Mouse (Mus musculus) c-Kit-positive CD71-negative TER-119-negative erythroid progenitor cells, embryonic 14.5 days (primary cell): ENCODE results near the gene Utrn.

Experiments used
- DNase-seq: peaks from one replicate; pipeline ENCODE4 v3.0.0-alpha.2; 2013; ENCODE audit warnings: low read depth

The Utrn gene

DNA sequence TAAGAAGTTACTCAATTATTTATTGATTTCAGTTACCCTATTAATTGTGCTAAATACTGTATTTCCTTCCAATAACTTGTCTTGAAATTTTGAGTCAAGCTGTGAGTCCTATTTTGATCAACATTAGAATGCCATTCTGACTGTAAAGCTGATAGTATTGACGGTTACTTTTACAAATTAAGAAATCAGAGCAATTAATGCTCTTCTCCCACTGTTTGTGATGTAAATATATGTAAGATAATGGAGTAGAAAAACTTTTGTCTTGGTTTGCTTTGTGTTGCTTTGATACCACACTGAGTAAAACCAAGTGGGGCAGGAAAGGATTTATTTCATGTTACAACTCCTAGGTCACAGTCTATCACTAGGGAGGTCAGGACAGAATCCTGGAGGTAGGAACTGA lies 327.4 kb downstream of the Utrn start:
- no peak for DNase-seq

DNA sequence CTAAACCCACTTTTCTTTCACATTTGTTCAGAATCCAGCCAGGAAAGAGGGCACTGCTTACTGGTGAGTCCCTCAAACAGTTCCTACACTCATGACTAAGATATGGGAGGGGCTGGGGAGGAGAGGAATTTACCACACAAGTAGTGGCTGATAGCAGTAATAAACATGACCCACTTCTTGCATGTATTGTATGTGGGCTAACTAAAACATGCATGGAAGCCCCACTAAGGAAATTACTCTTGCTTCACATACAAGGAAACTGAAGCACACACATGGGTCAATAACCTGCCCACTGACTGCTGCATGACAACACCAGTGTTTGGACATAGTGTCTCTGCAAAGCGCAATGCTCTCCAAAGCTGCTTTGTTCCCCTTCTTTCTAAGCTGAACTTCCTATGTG lies 333.9 kb downstream of the Utrn start:
- DNase-seq: no peak

DNA sequence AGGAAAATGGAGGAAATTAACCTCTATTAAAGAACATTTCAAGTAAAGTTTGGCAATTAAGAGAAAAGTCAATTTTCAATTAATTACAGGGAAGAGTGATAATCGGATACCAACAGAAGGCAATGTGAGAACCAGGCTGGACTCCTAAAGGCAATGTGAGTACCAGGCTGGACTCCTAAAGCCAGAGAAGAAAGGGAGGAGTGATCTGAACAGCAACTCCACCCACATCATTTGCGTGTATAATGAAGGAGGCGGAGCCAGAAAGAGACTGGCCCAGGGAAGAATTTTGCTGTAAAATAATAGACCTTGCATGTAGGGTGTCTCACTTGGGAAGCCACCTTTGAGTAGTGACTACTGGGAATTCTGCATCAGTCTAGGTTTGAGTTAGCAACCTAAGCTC lies 334.4 kb downstream of the Utrn start:
- DNase-seq: no peak

DNA sequence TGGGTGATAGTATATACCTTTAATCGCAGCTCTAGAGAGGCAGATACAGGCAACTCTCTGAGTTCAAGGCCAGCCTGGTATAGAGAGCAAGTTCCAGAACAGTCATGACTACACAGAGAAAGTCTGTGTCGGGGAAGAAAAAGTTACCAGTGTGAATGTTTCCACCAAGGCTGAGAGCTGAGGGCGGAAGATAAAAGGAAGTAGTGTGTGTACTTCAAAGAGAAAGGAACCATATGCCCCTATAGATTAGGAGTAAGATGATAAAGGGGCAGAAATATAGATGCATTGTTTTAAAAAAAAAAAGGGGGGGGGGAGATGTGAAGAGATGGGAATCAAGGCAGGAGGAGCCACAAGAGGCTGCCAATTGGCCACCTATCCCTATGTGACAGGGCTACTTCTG lies 334.9 kb downstream of the Utrn start:
- no peak for DNase-seq

DNA sequence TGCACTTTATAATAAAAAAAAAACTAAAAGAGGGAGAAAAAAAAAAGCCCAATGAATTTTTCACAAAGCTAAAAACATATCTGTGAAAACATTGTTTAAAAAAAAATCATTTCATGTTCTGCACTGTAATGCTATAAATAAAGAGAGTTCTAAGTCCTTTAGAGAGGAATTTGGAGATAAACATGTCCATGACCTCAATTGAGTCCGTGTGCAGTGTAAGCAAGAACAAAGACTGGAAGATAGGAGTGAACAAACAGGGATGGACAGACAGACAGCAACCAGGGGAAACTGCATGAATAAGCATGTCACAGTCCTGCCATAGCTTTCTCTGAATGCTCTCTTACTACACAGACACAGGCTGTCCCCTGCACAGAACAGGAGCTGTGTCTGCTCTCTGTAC lies 347.1 kb downstream of the Utrn start:
- no peak for DNase-seq

DNA sequence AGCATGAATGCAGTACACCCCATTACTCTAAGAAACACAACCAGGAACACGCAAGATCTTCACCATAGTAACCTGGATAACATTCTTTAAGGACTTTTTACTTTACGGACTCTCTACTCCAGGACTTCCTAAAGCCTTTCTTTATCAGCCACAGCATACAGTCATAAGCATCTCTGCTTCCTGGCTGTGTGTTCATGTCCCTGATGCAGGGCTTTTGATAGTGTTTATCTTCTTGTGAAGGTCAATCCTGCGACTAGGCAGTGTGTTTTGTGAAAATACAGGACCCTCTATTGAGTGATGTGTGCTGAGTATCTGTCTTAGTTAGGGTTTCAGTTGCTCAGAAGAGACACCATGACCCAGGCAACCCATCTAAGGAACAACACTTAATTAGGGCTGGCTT lies 351.0 kb downstream of the Utrn start:
- DNase-seq: no peak

DNA sequence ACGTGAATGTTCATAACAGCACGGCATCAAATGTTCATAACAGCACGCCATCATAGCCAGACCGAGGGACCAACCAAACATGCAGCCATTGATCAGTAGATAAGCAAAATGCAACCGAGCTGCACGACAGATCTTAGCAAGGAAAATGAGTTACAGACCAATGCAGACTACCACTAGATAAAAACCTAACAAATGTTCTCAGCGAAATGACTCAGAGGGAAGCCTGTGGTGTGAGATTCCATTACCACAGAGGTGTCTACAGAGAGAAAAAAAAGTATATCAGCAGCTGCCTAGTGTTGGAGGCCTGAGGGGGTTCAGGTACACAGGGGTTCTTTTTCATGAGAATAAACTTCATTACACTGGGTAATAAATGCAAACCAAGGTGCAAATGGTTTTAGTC lies 363.6 kb downstream of the Utrn start:
- DNase-seq: no peak

DNA sequence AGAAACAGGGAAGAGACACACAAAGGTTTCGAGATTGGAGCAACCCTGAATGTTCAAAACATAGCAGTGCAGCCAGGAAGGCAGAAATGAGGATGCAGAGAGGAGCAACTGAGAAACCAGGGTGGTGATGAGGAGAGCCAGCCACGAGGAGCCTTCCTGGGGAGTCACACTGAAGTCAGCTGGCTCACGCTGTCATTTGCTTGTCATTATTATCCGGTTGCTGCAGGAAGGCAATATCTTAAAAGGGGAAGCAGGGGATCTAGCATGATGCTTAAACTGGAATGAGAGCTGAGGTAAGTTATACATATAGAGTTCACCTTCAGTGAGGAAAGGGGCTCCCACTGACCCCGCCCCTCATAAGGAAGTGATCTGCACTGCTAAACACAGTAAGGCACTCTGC lies 368.7 kb downstream of the Utrn start:
- no peak for DNase-seq

DNA sequence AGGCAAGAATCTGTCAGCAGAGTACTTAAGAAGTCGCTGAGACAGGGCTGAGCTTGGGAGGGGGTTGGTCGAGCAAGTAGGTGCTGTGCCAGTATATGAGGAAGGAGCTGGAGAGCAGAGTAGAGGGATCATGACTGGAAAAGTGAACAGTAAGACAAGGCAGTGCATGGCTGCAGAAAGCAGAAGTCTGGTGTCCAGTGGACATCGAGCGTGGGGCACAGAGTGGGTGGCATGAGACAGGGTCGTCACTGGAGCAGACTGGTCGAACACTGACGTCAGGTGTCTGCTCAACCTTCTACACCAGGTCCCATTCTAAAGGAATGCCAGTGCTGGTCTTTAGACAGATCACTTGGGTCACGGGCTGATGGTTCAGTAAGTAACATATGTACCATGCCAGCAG lies 371.6 kb downstream of the Utrn start:
- no peak for DNase-seq

DNA sequence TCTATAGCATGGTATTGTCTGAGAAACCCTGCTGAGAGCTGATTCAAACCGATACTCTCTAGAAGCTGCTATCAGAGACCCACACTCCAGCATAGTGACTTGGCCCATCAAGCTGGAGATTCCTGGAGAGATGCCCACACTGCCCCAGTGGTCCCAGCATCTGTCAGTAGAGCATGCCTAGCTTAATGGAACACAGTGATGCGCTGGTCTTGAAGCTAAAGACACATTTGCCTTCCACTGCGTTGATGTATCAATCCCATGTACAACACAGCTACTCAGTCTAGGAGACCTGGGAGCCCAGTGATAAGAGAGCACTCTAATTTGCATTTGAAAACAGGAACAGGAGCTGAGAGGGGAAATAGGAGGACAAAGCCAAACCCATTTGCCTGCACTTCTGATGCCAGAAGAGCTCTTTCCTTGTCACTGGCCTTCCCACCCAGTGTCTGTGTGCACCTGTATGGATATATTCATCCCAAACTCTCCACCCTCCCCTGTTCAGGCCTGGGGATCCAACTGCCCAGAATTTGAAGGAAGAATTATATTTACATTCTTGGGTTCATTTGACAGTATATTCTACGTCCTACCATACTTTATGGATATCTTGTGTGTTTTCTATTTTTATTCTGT lies 379.5 kb downstream of the Utrn start:
- DNase-seq: no peak

DNA sequence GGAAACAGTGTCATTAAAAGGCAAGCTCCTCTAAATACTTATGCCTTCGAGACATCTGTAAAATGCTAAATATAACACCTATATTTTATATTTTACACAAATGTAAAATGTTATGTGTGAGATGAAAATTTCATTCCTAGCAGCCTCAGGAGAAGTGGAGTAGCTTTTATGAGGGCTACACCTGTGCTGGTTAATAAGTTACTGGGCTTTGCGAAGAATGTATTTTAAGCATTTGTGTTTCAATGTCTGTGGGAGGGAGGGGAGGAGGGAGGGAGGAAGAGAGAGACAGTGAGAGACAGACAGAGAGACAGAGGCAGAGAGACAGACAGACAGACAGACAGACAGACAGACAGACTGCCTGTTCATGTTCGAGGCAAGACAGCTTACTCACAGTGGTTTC lies 380.6 kb downstream of the Utrn start:
- no peak for DNase-seq

DNA sequence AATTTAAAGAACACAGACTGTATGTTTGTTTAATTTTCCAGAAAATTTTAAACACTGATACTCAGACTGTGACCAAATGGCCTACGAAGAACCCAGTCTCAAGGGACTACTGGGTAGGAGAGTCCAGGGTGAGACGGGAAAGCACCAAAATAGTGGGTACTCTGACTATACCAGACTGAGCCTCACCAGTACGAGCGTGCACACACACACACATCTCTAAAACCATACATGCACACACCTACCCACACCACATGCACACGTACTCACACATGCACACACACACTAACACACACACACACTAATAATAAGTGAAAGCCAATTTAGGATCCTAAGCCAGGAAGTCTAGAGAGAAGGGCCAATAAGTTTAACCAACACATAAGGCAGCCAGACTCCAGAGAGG lies 381.0 kb downstream of the Utrn start:
- DNase-seq: no peak

DNA sequence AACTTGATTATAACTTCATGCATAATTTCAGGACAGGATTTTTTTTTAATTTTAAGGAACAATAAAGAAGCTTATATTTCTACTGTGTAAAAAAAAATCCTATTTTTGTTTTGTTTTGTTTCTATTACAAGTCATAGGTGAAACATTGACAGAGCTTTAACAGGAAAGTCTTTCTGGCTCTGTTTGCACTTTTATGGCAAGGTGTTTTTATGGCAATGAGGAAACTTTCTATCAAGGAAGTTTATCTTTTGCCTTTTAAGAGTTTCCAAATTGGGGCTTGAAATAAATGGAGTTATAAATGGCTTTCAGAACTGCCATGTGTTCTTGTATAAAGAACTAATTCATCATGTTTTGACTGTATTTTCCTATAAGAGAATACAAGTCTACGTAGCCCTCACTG lies 385.7 kb downstream of the Utrn start:
- DNase-seq: no peak

DNA sequence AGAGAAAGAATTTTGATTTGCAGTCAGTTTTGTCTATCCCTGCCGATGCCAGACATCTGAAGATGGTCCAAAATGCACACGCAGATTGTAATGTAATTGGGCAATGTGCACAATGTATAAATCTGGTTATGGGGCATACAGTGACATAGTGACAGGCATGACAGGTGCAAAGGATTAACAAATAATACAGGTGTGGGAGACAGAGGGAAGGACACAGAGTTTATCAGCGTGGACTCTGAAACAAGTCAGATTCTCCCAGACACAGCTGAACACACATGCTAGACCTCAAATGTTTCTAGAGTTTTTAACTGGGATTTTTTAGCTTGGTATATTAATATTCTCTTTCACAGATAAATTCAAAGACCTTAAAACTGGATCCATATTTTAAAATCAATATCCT lies 386.2 kb downstream of the Utrn start:
- DNase-seq: no peak

DNA sequence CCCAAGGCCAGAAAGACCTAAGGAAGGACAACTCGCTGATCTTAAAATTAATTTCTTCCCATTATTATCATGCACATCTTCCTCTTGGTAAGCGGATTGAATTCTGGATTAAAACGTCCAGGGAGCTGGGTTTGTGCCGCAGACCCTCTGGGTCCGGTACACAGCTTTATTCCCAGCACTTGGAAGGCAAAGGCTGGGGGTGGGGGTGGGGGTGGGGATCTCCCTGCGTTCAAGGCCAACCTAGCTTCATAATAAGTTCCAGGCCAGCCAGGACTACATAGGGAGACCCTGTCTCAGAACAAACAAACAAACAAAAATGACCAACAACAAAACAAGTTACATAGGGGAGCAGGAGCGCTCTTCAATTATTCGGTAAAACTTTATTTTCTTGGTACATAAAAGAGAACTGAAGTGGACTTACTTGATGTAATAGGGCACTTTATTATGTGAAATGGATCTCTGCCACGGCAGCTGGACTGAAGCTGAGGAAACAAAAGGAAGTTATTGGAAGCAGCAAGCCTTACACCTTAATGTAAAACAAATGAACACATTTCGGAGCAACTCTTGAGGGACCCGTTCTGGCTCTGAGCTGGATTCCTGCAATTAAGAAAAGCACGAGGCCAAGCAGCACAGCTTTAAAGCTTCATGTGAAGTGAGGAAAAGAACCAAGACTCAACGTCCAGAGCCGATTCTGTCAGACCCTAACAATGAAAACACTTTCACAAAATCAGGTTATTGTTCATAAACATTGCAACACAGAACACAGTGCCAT lies 394.1 kb downstream of the Utrn start:
- DNase-seq: no peak

DNA sequence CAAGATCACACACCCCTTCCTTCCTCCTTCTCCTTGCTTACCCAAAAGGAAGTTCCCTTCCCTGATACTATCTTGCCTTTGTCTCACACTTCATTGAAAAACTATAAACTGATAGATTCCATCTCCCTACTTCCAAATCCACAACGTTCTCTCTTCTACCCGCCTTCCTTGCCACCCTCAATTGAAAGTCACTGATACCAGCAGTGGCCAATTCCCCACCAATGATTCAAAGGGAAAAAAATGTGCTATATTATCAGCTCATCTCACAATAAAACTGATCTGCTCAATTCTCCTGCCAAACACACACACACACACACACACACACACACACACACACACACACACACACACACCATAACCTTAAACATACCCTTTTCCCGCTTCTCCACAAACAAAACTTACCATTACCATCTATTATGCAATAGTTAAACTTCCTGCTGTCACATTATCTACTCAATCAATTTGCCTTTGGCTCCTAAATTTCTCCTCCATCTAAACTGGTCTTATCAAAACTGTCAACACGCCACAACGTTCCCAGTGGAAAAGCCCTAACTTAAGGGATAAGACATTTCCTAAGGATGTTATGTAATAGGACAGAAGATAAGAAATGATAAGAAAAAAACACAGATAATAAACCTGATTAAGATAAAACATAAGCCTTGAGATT lies 399.6 kb downstream of the Utrn start:
- DNase-seq: no peak

DNA sequence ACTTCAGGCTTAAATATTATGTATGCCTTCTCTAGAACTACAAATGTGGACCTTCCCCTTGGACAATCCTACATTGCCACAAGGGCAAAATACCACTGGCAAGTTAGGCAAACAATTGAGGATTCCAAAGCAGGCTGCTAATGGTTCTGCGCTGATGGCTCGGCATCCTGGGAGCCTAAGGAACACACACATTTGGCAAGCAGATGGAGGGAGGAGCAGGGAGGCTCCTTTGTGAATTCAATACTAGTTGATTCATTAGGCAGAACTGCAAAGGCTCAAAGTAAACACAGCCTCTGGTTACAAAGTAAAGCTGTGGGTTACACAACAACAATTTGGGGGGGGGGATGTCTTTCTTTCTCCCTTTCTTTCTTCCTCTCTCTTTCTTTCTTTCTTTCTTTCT lies 401.6 kb downstream of the Utrn start:
- no peak for DNase-seq

DNA sequence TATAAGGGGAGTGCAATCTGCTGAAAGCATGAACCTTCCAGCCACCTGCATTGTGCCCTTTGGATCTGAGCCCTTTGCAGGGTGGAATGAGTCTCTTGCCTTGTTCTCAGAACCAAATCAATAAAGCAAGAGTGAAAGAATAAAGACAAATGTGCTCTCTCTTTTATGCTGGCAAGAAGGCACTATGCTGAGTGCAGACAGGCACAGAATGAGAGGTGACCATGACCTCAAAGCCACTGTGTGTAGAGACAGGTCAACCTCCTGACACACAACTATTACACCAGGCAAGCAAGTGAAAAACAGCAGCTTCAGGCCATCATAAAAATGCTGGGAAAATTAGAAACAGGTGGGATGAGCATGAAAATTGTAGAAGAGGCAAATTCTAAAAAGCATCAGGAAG lies 408.2 kb downstream of the Utrn start:
- DNase-seq: no peak

DNA sequence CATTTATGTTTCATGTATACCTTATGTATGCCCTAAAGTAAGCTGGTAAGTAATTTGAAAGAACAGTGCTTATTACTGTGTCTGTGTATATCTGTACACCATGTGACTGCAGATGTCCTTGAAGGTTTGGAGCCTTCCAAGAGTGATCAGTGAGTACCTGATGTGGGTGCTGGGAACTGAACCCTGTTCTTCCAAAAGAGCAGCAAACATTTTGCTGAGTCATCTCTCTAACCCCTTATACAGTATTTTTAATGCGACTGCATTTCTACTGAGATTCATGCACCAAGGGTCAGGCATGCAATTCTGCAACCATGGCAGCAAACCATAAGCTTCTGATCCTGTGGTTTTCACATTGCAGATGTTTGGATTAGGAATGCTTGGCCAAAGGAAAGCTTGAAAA lies 412.3 kb downstream of the Utrn start:
- DNase-seq: no peak

DNA sequence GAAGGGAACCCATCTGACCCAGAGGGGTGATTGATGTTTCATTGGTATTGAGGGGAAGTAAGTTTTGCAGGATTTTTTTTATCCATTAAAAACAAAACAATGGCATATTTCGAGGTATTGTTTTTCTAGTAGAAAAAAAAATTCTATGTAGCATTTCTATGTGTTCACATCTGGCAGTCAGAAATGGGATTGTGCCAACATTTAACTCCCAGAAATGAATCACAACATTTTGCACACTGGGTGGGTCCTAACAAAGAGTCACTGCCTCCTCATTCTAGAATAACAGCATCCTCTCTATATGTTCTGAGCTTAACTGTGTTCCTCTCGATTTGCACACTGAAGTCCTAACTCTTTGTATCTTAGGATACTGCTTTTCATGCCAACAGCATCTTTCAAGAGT lies 416.5 kb downstream of the Utrn start:
- DNase-seq: no peak

DNA sequence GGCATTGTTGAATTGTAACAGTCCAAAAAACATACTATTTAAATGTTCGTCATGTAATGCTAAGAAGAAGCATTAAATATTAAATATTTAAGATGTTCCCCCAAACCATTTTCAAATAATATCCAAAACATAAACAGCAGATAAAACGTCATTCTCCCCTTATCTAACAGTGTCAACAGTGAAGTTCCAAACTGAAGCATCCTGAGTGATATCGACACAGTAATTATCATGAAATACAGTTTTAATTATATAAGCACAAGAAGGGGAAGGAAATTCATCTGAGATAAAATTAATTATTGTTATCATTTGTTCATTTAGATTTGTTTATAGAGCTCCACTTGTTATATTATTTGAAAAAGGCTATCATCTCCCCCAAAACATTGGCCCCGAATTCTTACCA lies 425.0 kb downstream of the Utrn start:
- no peak for DNase-seq

DNA sequence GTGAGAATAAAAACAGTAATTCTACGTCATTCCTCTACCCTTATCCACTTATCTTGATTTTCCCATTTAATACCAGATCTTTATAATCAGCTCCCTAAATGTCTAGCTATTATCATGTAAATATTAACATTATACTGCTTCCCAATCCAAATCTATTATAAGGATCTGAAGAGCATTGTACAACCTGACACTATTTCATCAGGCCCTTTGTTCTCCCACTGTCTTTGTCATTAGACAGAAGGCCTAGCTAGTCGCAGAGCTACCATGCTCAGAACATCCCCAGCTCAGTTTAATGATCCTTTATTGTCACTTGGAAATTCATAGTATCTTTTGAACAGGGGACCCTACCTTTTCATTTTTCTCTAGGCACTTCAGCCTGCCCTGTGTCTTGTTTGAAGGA lies 436.0 kb downstream of the Utrn start:
- no peak for DNase-seq

DNA sequence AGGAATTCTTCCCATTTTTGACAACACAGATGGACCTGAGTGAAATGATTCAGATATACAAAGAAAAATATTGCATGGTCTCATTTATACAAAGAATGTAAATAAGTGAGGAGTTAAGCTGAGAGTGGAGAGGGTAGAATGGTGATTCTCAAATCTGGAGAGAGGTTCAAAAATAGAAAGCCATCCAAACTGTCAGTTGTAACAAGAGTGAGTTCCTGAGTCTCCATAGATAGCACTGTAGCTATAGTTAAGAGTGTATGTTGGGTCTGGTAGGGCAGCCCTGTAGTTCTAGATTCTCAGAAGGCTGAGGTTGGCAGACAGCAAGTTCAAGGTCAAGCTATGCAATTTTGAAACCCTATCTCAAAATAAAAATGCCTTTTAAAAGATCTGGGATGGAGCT lies 438.8 kb downstream of the Utrn start:
- no peak for DNase-seq

DNA sequence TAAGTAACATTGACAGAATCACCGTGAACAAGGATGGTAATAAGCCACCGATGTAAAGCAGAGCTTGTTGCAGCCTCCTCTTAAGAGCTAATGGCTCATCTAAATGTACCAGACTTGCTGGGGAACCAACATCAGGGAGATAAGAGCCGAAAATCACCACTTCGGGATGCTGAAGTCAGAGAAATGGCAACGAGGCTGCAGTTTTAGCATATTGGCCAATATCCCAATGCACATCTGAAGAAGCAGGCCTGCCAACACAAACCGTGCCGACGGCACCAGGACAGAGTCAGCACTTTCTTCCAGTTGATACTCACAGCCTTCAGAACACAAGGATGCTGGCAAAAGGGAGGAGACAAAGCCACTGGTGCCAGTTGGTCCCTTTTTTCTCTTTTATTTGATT lies 442.3 kb downstream of the Utrn start:
- DNase-seq: no peak
